In genomic region chr19:46620016-46620808, GRCm38 (mm10) we compare ENCODE assay signal across 10 mouse cellular contexts. TPM values are rescaled to one million over a fixed set of nuclear protein-coding genes. Genes with fewer than 3 reads are reported as not detected.
DNase-seq lines count a peak whose midpoint lies in the region; ATAC-seq lines count a peak whose summit lies in the region.
"Had no signal": no experiment of that assay in that cellular context is flagged by ENCODE, and none has a peak within 500 bp of the region (broad histone marks: within the 10 kb centered on the region; RNA-seq: fewer than 3 reads in every experiment).

No protein-coding gene starts in this region.

- H3K4me3 ChIP-seq in heart, embryonic 10.5 days: no peak overlapping the region
- H3K4me3 ChIP-seq in heart, embryonic 14.5 days (ENCODE audit: control insufficient read depth in 1 of 2, insufficient read depth in 1 of 2, low read depth in 1 of 2, low read length in 2 of 2): no peak overlapping the region
- H3K4me3 ChIP-seq: liver, embryonic 15.5 days had no signal

- no peak for ATAC-seq in heart, embryonic 14.5 days (ENCODE audit: insufficient number of reproducible peaks, insufficient read depth, low FRiP score, low read depth)
- no peak for ATAC-seq in cerebellum, adult (ENCODE audit: insufficient number of reproducible peaks, low FRiP score, low TSS enrichment)

- 52% methylated on average over 14 of the region's 14 CpGs for WGBS in heart, embryonic 10.5 days
- 28% methylated on average over 14 of the region's 14 CpGs for WGBS in heart, embryonic 14.5 days

- no peaks in the 10 kb centered on the region for H3K27me3 ChIP-seq in heart, embryonic 10.5 days (ENCODE audit: insufficient read depth, poor library complexity, severe bottlenecking)
- no peaks in the 10 kb centered on the region for H3K27me3 ChIP-seq in heart, embryonic 14.5 days (ENCODE audit: control insufficient read depth, insufficient read depth, low read length)
- H3K27me3 ChIP-seq: liver, embryonic 15.5 days had no signal

- H3K36me3 ChIP-seq in heart, embryonic 10.5 days: peaks cover 6% of the 10 kb centered on the region
- H3K36me3 ChIP-seq in heart, embryonic 14.5 days (ENCODE audit: control insufficient read depth, insufficient read depth, low read length): peaks cover 4% of the 10 kb centered on the region

- H3K4me2 ChIP-seq in heart, embryonic 14.5 days (ENCODE audit: low read length): peak overlapping the region; percentile 32; the same call in 1 of the 2 replicates
- H3K4me2 ChIP-seq: liver, embryonic 15.5 days had no signal

- peaks cover 99% of the 10 kb centered on the region for H3K4me1 ChIP-seq in heart, embryonic 10.5 days
- peaks cover 75 to 92% of the 10 kb centered on the region in 2 experiments for H3K4me1 ChIP-seq in heart, embryonic 14.5 days (ENCODE audit: control insufficient read depth in 2 of 2, insufficient read depth in 2 of 2, low read length in 2 of 2)

- H3K9ac ChIP-seq in heart, embryonic 14.5 days (ENCODE audit: low read length): 0 out of 2 replicates have a peak overlapping the region, but pooled peaks have one; percentile 16
- H3K9ac ChIP-seq: liver, embryonic 15.5 days had no signal

- DNase-seq in heart, embryonic 10.5 days (ENCODE audit: low spot score): no peak
- no peak for DNase-seq in heart, adult 8-10 months (ENCODE audit: low spot score)
- peak; percentile 81 for DNase-seq in right cerebral cortex, adult 18-20 months
- DNase-seq in right cerebral cortex, postnatal 4 days: no peak
- DNase-seq in right cerebral cortex, postnatal 25 days: peak; percentile 48
- no peak for DNase-seq in cerebellum, adult 11-12 months
- DNase-seq: cerebellum, adult 9-11 months had no signal

- H3K27ac ChIP-seq in heart, embryonic 10.5 days: peak overlapping the region; percentile 91
- peak overlapping the region; percentile 27 to 91; a peak in 3 of 4 replicates for H3K27ac ChIP-seq in heart, embryonic 14.5 days (replicated peaks in 1 of 2; ENCODE audit: control insufficient read depth in 1 of 2, insufficient read depth in 1 of 2, low read depth in 2 of 2, low read length in 2 of 2)
- H3K27ac ChIP-seq: liver, embryonic 15.5 days had no signal

- no peaks in the 10 kb centered on the region for H3K9me3 ChIP-seq in heart, embryonic 10.5 days
- no peaks in the 10 kb centered on the region for H3K9me3 ChIP-seq in heart, embryonic 14.5 days (ENCODE audit: control insufficient read depth, low read length)
- H3K9me3 ChIP-seq: liver, embryonic 15.5 days had no signal

RNA-seq across cellular contexts. Expression of gene Wbp1l, which starts 21.3 kb away (rescaled TPM):
- 53.9 and 61.8 TPM in 2 replicates for polyA plus RNA-seq in heart, embryonic 10.5 days (2016; fragmentation: Nextera tagmentation; extraction: Ambion mirVana)
- total RNA-seq in heart, adult 8-10 months (2022): 10 to 100 TPM; 46.6 to 60.7 (median 56.0) TPM
- polyA plus RNA-seq in heart, embryonic 14.5 days (2014; fragmentation: Nextera tagmentation; extraction: Ambion mirVana): 48.8 and 49.3 TPM in 2 replicates

RNA-seq across cellular contexts. Expression of gene Sfxn2, which starts 47.0 kb away (rescaled TPM):
- 14.2 and 14.5 TPM in 2 replicates for polyA plus RNA-seq in heart, embryonic 10.5 days (2016; fragmentation: Nextera tagmentation; extraction: Ambion mirVana)
- total RNA-seq in heart, adult 8-10 months (2022): 1 to 10 TPM; 2.2 to 4.9 (median 2.7) TPM
- polyA plus RNA-seq in heart, embryonic 14.5 days (2014; fragmentation: Nextera tagmentation; extraction: Ambion mirVana): 8.0 and 8.8 TPM in 2 replicates

RNA-seq across cellular contexts. Expression of gene Arl3, which starts 47.2 kb away (rescaled TPM):
- 112 and 134 TPM in 2 replicates for polyA plus RNA-seq in heart, embryonic 10.5 days (2016; fragmentation: Nextera tagmentation; extraction: Ambion mirVana)
- total RNA-seq in heart, adult 8-10 months (2022): 10 to 100 TPM; 31.3 to 56.0 (median 43.5) TPM
- polyA plus RNA-seq in heart, embryonic 14.5 days (2014; fragmentation: Nextera tagmentation; extraction: Ambion mirVana): 54.4 and 72.5 TPM in 2 replicates

RNA-seq across cellular contexts. Expression of gene Cyp17a1, which starts 52.8 kb away (rescaled TPM):
- polyA plus RNA-seq in heart, embryonic 10.5 days (2016; fragmentation: Nextera tagmentation; extraction: Ambion mirVana): 0.40 and 1.2 TPM in 2 replicates
- not detected for total RNA-seq in heart, adult 8-10 months (2022)
- polyA plus RNA-seq in heart, embryonic 14.5 days (2014; fragmentation: Nextera tagmentation; extraction: Ambion mirVana): 1.6 and 1.8 TPM in 2 replicates

Comparison
In these comparisons a context has a peak if more than half of its experiments do, and no peak if none do; other contexts are left out.
1. DNase-seq: peak in right cerebral cortex, adult 18-20 months (single experiment) and right cerebral cortex, postnatal 25 days (single experiment); none in heart, embryonic 10.5 days (single experiment), heart, adult 8-10 months (single experiment), right cerebral cortex, postnatal 4 days (single experiment) and cerebellum, adult 11-12 months (single experiment).